Mouse (Mus musculus) liver, embryonic 14.5 days (tissue): ENCODE measurements at regions not wholly inside any gene's neighbourhood (a gene's known extent, or its start where the extent isn't known, plus 50 kb on each side); places are given as distances from the start of the nearest gene placed in this dataset.

Experiments used
- CTCF ChIP-seq: IDR thresholded peaks from 2 replicates; pipeline ENCODE4 v1.5.1; 2016; ENCODE audit warnings: antibody characterized with exemption, low read depth, control low read depth
- EP300 ChIP-seq: IDR thresholded peaks from 2 replicates; pipeline ENCODE4 v1.6.1; 2016; ENCODE audit warnings: antibody characterized with exemption, low read depth

DNA sequence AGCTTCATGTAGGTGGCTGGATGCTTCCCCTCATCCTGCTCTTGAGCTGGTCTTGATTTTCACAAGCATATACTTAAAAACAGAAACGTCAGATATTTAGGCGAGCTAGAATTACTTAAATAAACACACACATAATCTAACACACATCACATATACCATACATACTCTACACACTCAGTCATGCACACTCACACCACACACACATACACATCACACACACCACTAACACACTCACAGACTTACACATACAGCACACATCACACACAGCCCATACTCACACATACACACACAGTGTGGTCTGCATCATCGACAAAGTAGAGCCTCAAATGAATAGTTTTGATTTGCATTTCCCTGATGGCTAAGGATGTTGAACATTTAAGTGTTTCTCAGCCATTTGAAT, 116.9 kb downstream of the Spry2 start:
- no peak for TF ChIP-seq CTCF
- no peak for TF ChIP-seq EP300
